Mouse (Mus musculus): Measurements from ENCODE around the gene Higd1b.

- TF ChIP-seq POLR2A (IDR thresholded peaks at IDR 0.05; ENCODE audit: insufficient read length, low read depth) = no peak
- no peak for TF ChIP-seq USF1 (IDR thresholded peaks at IDR 0.05; ENCODE audit: low read depth)
Measured at GRCm38 (mm10) chr11:102859933-102860332, 24.3 kb downstream of the Higd1b start.

Data from myocyte (in vitro differentiated cells).